Comparison of ENCODE assay signal across 16 mouse cellular contexts in genomic region chr8:101298571-101298970, GRCm38 (mm10).
"Had no signal": no experiment of that assay in that cellular context is flagged by ENCODE, and none has a peak within 500 bp of the region (broad histone marks: within the 10 kb centered on the region; RNA-seq: fewer than 3 reads in every experiment).

No protein-coding gene starts in this region.

- H3K4me3 ChIP-seq: left cerebral cortex, adult 2 months; midbrain, embryonic 13.5 days; myocyte; neural tube, embryonic 15.5 days had no signal

- H3K27me3 ChIP-seq: midbrain, embryonic 13.5 days; neural tube, embryonic 15.5 days had no signal

- H3K27ac ChIP-seq: left cerebral cortex, adult 2 months; liver, embryonic 14.5 days; macrophage; midbrain, embryonic 13.5 days; neural tube, embryonic 15.5 days; stomach, postnatal 0 days had no signal

- H3K36me3 ChIP-seq: midbrain, embryonic 13.5 days; neural tube, embryonic 15.5 days had no signal

- DNase-seq: kidney, adult 8-10 months; kidney, postnatal 36 days; liver; lung, embryonic 14.5 days; lung, postnatal 10 days; right cerebral cortex, adult 18-20 months; right cerebral cortex, postnatal 25 days; thymus, postnatal 4 days had no signal

- ATAC-seq: intestine, postnatal 0 days; midbrain, embryonic 13.5 days had no signal

- H3K9ac ChIP-seq: liver, embryonic 14.5 days; lung, embryonic 14.5 days; midbrain, embryonic 13.5 days; neural tube, embryonic 15.5 days had no signal

- H3K4me1 ChIP-seq: midbrain, embryonic 13.5 days; neural tube, embryonic 15.5 days had no signal

- H3K9me3 ChIP-seq: midbrain, embryonic 13.5 days; neural tube, embryonic 15.5 days had no signal

- H3K4me2 ChIP-seq: lung, embryonic 14.5 days; midbrain, embryonic 13.5 days; neural tube, embryonic 15.5 days had no signal
